Mouse (Mus musculus) heart, embryonic 11.5 days (tissue): ENCODE measurements around the gene Il18bp. TPM values are rescaled to one million over a fixed set of nuclear protein-coding genes. Genes with fewer than 3 reads are reported as not detected.
"Not testable (repeated sequence)": the region's sequence is repeated elsewhere in the genome, so short reads cannot be mapped to it uniquely, and the experiment has no call there.

ENCODE experiments used
- ATAC-seq: fragments of 200-750 bp; cut with Nextera tagmentation; replicated peaks from 2 replicates; pipeline ENCODE4 v1.8.0; 2017; ENCODE audit warnings: moderate library complexity; ENCODE audit not compliant: insufficient number of reproducible peaks, low FRiP score, low TSS enrichment
- H3K27ac ChIP-seq: fragments of 300-500 bp; sonication (generic); 2 replicates; pipeline ENCODE4 v1.5.1; 2014; ENCODE audit warnings: mild to moderate bottlenecking, low read depth, low read length
- H3K27me3 ChIP-seq: fragments of 300-500 bp; sonication (generic); 2 replicates; pipeline ENCODE4 v1.6.1; 2014; ENCODE audit warnings: mild to moderate bottlenecking, low read length, mixed read lengths; ENCODE audit not compliant: control insufficient read depth, insufficient read depth
- H3K36me3 ChIP-seq: fragments of 300-500 bp; sonication (generic); 2 replicates; pipeline ENCODE4 v1.6.1; 2014; ENCODE audit warnings: mild to moderate bottlenecking, low read length, moderate library complexity, mixed read lengths; ENCODE audit not compliant: control insufficient read depth, insufficient read depth
- H3K4me1 ChIP-seq: fragments of 300-500 bp; sonication (generic); 2 replicates; pipeline ENCODE4 v1.6.1; 2014; ENCODE audit warnings: low read length; ENCODE audit not compliant: control insufficient read depth, insufficient read depth
- H3K4me2 ChIP-seq: fragments of 300-500 bp; sonication (generic); 2 replicates; pipeline ENCODE4 v1.6.1; 2014; ENCODE audit warnings: mild to moderate bottlenecking, moderate library complexity
- H3K4me3 ChIP-seq: fragments of 300-500 bp; sonication (generic); 2 replicates; pipeline ENCODE4 v1.5.1; 2014; ENCODE audit warnings: low read depth, low read length
- H3K9ac ChIP-seq: fragments of 300-500 bp; sonication (generic); 2 replicates; pipeline ENCODE4 v1.6.1; 2014; ENCODE audit warnings: mild to moderate bottlenecking, low read depth, low read length, moderate library complexity
- H3K9me3 ChIP-seq: fragments of 300-500 bp; sonication (generic); replicated peaks from 2 replicates; pipeline ENCODE4 v1.6.1; 2016; ENCODE audit warnings: low read length; ENCODE audit not compliant: control insufficient read depth
- WGBS: fragments of 180-500 bp; shearing (Covaris S2); extraction: QIAGEN DNeasy Blood & Tissue Kit; methylation state at CpG from one replicate; pipeline ENCODE4 v1.1.7; 2014; ENCODE audit not compliant: insufficient replicate concordance; 5-methylcytosine and 5-hydroxymethylcytosine counted together
- polyA plus RNA-seq: library from polyadenylated mRNA; unstranded; fragments of >200 nt; fragmentation: Nextera tagmentation; extraction: Ambion mirVana; gene quantifications from 2 replicates; pipeline ENCODE4 v1.2.1, GENCODE M21; 2014

Il18bp gene
- polyA plus RNA-seq, 1 experiment from 2014 or later = 1.4 TPM

- no peak overlapping the region for H3K4me2 ChIP-seq
- WGBS = 72% methylated on average over 2 of the region's 2 CpGs
- ATAC-seq = no peak
- no peak overlapping the region for H3K27ac ChIP-seq
- no peaks in the 10 kb centered on the region for H3K4me1 ChIP-seq
- no peaks in the 10 kb centered on the region for H3K27me3 ChIP-seq
- H3K9me3 ChIP-seq = no peaks in the 10 kb centered on the region
- H3K9ac ChIP-seq = no peak overlapping the region
- H3K4me3 ChIP-seq = no peak overlapping the region
- H3K36me3 ChIP-seq = peaks cover 22% of the 10 kb centered on the region
These were observed 23.8 kb upstream of the Il18bp start for GRCm38 (mm10) chr7:102042314-102042713.

DNA sequence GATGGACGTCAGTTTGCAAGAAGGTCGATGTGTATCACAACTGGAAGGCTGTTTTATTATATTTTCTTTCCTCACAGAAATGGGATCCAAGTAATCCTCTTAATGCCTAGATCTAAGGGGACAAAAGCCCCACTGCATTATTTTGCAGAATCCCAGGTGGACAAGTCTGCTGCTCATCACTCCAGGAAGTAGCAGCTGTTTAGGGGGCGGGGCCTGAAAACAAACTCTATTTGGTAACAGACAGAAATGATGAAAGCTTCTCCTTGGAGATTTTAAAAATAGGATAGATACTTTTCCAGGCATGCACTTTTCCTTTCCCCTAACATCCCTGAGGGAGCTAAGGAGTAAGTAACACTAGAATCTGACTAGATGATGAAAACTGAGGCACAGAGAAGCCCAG, 18.8 kb upstream of the Il18bp start:
- Histone ChIP-seq H3K4me2 (no peak overlapping the region), H3K9me3 (no peaks in the 10 kb centered on the region), H3K4me1 (no peaks in the 10 kb centered on the region), H3K27ac (no peak overlapping the region), H3K4me3 (no peak overlapping the region), H3K9ac (no peak overlapping the region), H3K36me3 (peaks cover 32% of the 10 kb centered on the region), H3K27me3 (no peaks in the 10 kb centered on the region)
- WGBS = 90% methylated on average over 3 of the region's 3 CpGs
- no peak for ATAC-seq

GRCm38 (mm10) chr7:102035534-102035933, 17.0 kb upstream of the Il18bp start:
- no peak overlapping the region for H3K4me3 ChIP-seq
- no peaks in the 10 kb centered on the region for H3K27me3 ChIP-seq
- 90% methylated on average over 2 of the region's 2 CpGs for WGBS
- no peak overlapping the region for H3K4me2 ChIP-seq
- no peaks in the 10 kb centered on the region for H3K4me1 ChIP-seq
- H3K9me3 ChIP-seq = no peaks in the 10 kb centered on the region
- H3K36me3 ChIP-seq = peaks cover 29% of the 10 kb centered on the region
- H3K9ac ChIP-seq = no peak overlapping the region
- no peak for ATAC-seq
- H3K27ac ChIP-seq = no peak overlapping the region

DNA sequence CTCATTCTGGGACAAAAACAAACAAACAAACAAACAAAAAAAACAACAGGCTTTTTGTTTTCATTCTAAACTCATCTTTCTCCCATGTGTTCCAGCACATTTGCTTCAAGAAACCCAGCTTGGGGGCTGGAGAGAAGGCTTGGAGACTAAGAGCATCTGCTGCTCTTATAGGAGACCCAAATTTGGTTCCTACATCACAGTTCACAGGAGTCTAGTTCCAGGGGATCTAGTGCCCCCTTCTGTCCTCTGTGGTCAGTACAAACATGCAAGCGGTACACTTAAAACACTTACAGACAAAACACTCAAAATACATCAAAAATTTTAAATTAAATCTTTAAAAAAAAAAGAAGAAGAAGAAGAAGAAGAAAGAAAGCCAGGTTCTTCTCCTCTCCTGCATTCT, 16.4 kb upstream of the Il18bp start:
- no peak overlapping the region for H3K9ac ChIP-seq
- ATAC-seq = no peak
- H3K4me2 ChIP-seq = no peak overlapping the region
- no peak overlapping the region for H3K4me3 ChIP-seq
- H3K4me1 ChIP-seq = no peaks in the 10 kb centered on the region
- H3K36me3 ChIP-seq = peaks cover 29% of the 10 kb centered on the region
- 93% methylated on average over 1 of the region's 1 CpGs for WGBS
- no peaks in the 10 kb centered on the region for H3K27me3 ChIP-seq
- H3K27ac ChIP-seq = no peak overlapping the region
- no peaks in the 10 kb centered on the region for H3K9me3 ChIP-seq

DNA sequence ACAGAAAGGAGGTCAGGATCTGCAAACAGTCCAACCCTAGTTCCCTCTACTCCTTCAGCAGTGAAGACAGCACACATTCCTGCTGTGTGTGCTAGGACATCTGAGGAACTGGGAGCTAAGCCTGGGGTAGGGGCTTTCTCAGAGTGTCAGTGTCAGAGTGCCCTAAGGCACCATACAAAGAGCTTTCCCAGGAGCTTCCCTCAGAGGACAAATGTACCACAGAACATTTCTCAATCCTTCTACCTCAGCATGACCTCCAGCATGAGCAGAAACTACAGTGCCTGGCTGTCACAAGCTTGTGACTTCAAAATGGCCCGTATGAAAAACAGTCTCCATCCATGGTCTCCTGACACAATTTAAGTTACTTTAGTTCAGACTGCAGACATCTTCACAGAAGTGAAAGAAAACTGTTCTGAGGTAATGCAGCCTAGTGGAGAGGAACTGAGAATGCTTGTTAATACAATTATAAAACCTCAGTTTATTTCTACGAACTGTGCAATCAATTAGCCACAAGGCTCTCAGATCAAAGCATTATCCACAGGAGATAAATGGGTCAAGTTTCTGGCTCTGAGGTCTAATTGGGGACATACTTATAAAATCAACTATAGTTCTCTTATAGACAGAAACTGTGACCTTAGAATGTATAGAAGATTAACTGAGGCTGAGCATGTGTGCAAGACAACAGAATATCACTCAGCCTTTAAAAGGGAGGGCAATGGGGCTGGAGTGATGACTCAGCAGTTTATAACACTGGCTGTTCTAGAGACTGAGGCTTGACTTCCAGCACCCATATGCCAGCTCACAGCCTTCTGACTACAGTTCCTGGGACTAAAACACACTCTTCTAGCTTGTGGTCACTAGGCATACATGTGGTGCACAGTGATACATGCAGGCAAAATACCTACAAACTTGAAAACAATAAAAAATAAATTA, 7.0 kb upstream of the Il18bp start:
- Histone ChIP-seq H3K27me3 (no peaks in the 10 kb centered on the region), H3K9me3 (no peaks in the 10 kb centered on the region), H3K4me2 (no peak overlapping the region), H3K27ac (no peak overlapping the region), H3K9ac (no peak overlapping the region), H3K4me3 (no peak overlapping the region), H3K4me1 (no peaks in the 10 kb centered on the region), H3K36me3 (peaks cover 32% of the 10 kb centered on the region; the same call in 1 of the 2 replicates)
- no peak for ATAC-seq
- 92% methylated on average over 2 of the region's 2 CpGs for WGBS

DNA sequence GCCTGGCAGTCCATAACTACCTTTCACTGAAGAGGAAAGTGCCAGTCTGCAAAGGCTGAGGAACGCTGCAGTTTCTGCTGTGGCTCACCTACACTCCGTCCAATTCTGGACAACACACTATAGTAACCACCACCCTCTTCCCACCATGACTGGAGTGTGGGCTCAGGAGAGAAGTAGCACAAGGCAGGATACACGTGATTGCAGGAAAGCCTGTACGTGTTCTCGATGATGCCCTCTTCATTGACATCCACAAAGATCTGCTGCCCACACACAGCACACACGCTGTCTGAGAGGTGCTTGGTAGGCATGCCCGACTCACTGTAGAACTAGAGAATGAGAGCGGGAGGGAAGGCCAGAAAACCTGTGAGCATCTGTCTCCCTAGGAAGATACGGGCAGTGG, 5.3 kb upstream of the Il18bp start:
- H3K27me3 ChIP-seq = no peaks in the 10 kb centered on the region
- H3K4me1 ChIP-seq = no peaks in the 10 kb centered on the region
- H3K4me3 ChIP-seq = no peak overlapping the region
- no peak overlapping the region for H3K4me2 ChIP-seq
- no peaks in the 10 kb centered on the region for H3K9me3 ChIP-seq
- no peak for ATAC-seq
- 94% methylated on average over 9 of the region's 9 CpGs for WGBS
- peaks cover 32% of the 10 kb centered on the region; the same call in 1 of the 2 replicates for H3K36me3 ChIP-seq
- no peak overlapping the region for H3K9ac ChIP-seq
- H3K27ac ChIP-seq = no peak overlapping the region

- ATAC-seq, H3K9ac ChIP-seq, H3K9me3 ChIP-seq, H3K4me2 ChIP-seq, H3K4me3 ChIP-seq, H3K27me3 ChIP-seq, H3K27ac ChIP-seq, H3K4me1 ChIP-seq: not testable (repeated sequence)
- 98% methylated on average over 2 of the region's 2 CpGs for WGBS
- H3K36me3 ChIP-seq = peaks cover 31% of the 10 kb centered on the region
These were observed 2.4 kb upstream of the Il18bp start for GRCm38 (mm10) chr7:102020934-102021333.

GRCm38 (mm10) chr7:102019362-102019761, 872 bp upstream of the Il18bp start:
- H3K4me1 ChIP-seq = no peaks in the 10 kb centered on the region
- WGBS = 63% methylated on average over 3 of the region's 3 CpGs
- H3K9me3 ChIP-seq = no peaks in the 10 kb centered on the region
- H3K36me3 ChIP-seq = peaks cover 40% of the 10 kb centered on the region
- no peak overlapping the region for H3K9ac ChIP-seq
- no peak overlapping the region for H3K27ac ChIP-seq
- no peaks in the 10 kb centered on the region for H3K27me3 ChIP-seq
- H3K4me3 ChIP-seq = no peak overlapping the region
- ATAC-seq = no peak
- H3K4me2 ChIP-seq = no peak overlapping the region

- H3K27me3 ChIP-seq = no peaks in the 10 kb centered on the region
- WGBS = 72% methylated on average over 7 of the region's 7 CpGs
- no peak overlapping the region for H3K4me3 ChIP-seq
- no peak for ATAC-seq
- no peaks in the 10 kb centered on the region for H3K9me3 ChIP-seq
- no peak overlapping the region for H3K27ac ChIP-seq
- peaks cover 51% of the 10 kb centered on the region for H3K36me3 ChIP-seq
- H3K4me1 ChIP-seq = no peaks in the 10 kb centered on the region
- no peak overlapping the region for H3K4me2 ChIP-seq
- H3K9ac ChIP-seq = no peak overlapping the region
These were observed 456 bp downstream of the Il18bp start for GRCm38 (mm10) chr7:102018034-102018433.
